Mouse (Mus musculus): ENCODE measurements around the gene Hist1h2bh. TPM values are rescaled to one million over a fixed set of nuclear protein-coding genes. Genes with fewer than 3 reads are reported as not detected.
A peak's percentile ranks its signal among the peaks of the same experiment; 100 is the strongest.
"Not testable (repeated sequence)": the region's sequence is repeated elsewhere in the genome, so short reads cannot be mapped to it uniquely, and the experiment has no call there.

Hist1h2bh gene
- polyA plus RNA-seq, 1 experiment from 2014 or later: 1.1 TPM

GRCm38 (mm10) chr13:23554925-23555838 is 12.0 kb upstream of the Hist1h2bh start:
- WGBS (ENCODE audit: insufficient replicate concordance): under 1% methylated on average over 54 of the region's 54 CpGs
- peak; percentile 74 for ATAC-seq (ENCODE audit: low read depth)
- no peaks in the 10 kb centered on the region for H3K9me3 ChIP-seq (replicated peaks; ENCODE audit: control insufficient read depth, low read length)
- peak overlapping the region; percentile 99 for H3K27ac ChIP-seq (ENCODE audit: low read length)
- peaks cover 25% of the 10 kb centered on the region for H3K4me1 ChIP-seq (ENCODE audit: control insufficient read depth, low read depth, low read length)
- H3K27me3 ChIP-seq (ENCODE audit: control insufficient read depth, insufficient read depth, low read depth, low read length): no peaks in the 10 kb centered on the region
- peak overlapping the region; percentile 82 for H3K9ac ChIP-seq (ENCODE audit: low read depth, low read length)
- peak overlapping the region; percentile 82 for H3K4me2 ChIP-seq (ENCODE audit: low read depth, low read length)
- H3K4me3 ChIP-seq (ENCODE audit: low read depth, low read length): peak overlapping the region; percentile 68
- H3K36me3 ChIP-seq (ENCODE audit: control insufficient read depth, insufficient read depth): no peaks in the 10 kb centered on the region

DNA sequence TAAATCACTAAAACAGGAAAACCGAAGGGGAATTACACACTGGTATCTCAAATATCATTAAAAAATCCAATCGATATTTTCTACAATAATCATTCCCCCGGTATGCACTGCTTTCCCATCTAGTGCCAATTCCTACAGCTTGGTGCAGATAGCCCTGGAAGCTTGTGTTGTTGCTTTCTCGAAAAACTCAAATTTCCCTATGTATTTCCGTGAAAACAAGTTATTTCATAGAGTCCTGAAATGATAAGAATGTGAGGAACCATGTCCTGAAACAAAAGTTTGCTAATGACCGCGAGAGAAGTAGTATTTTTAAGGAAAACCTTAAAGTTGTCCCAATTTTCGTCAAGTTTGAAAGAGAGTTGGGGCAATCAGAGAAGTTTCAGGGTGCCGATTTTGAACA is 11.2 kb upstream of the Hist1h2bh start:
- Histone ChIP-seq H3K4me2 (ENCODE audit: low read depth, low read length) (peak overlapping the region; percentile 82), H3K4me3 (ENCODE audit: low read depth, low read length) (peak overlapping the region; percentile 68), H3K4me1 (ENCODE audit: control insufficient read depth, low read depth, low read length) (peaks cover 25% of the 10 kb centered on the region), H3K36me3 (ENCODE audit: control insufficient read depth, insufficient read depth) (no peaks in the 10 kb centered on the region), H3K27me3 (ENCODE audit: control insufficient read depth, insufficient read depth, low read depth, low read length) (no peaks in the 10 kb centered on the region), H3K9me3 (replicated peaks; ENCODE audit: control insufficient read depth, low read length) (no peaks in the 10 kb centered on the region), H3K27ac (ENCODE audit: low read length) (peak overlapping the region; percentile 99), H3K9ac (ENCODE audit: low read depth, low read length) (peak overlapping the region; percentile 82)
- no peak for ATAC-seq (ENCODE audit: low read depth)
- WGBS (ENCODE audit: insufficient replicate concordance): 13% methylated on average over 9 of the region's 9 CpGs

DNA sequence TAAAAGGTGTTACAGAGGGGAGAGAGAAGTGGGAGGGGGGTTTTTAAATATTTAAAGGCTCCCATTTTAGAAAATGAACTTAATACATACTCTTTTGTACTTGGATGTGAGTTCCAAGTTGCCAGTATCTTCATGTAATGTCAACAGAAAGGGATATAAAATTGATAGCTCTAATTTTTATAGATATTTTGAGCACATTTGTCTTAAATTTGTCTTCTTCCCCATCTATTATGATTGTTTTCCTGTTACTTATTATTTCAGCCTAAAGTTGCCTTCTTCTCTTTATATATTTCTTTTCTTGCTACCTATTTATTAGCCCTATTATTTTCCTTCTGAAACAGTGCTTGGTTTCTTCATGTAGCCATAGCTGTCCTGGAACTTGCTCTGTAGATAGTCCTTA is 9.8 kb upstream of the Hist1h2bh start, which contains the start of gene Hist1h1d:
TSS of gene Hist1h1d (plus strand) at position 301 of the 400 bp plus-strand sequence.
- Histone ChIP-seq H3K9me3 (replicated peaks; ENCODE audit: control insufficient read depth, low read length) (no peaks in the 10 kb centered on the region), H3K27me3 (ENCODE audit: control insufficient read depth, insufficient read depth, low read depth, low read length) (no peaks in the 10 kb centered on the region), H3K9ac (ENCODE audit: low read depth, low read length) (peak within 1 kb of the TSS; percentile 82), H3K4me2 (ENCODE audit: low read depth, low read length) (peak within 1 kb of the TSS; percentile 82), H3K27ac (ENCODE audit: low read length) (peak within 1 kb of the TSS; percentile 99), H3K4me1 (ENCODE audit: control insufficient read depth, low read depth, low read length) (peaks cover 25% of the 10 kb centered on the region), H3K4me3 (ENCODE audit: low read depth, low read length) (peak within 1 kb of the TSS; percentile 68; the same call in 1 of the 2 replicates), H3K36me3 (ENCODE audit: control insufficient read depth, insufficient read depth) (no peaks in the 10 kb centered on the region)
- no peak for ATAC-seq (ENCODE audit: low read depth)

GRCm38 (mm10) chr13:23551931-23552914 is 9.0 kb upstream of the Hist1h2bh start:
- H3K9me3 ChIP-seq (replicated peaks; ENCODE audit: control insufficient read depth, low read length): no peaks in the 10 kb centered on the region
- peak overlapping the region; percentile 56 for H3K4me2 ChIP-seq (ENCODE audit: low read depth, low read length)
- peak overlapping the region; percentile 96 for H3K27ac ChIP-seq (ENCODE audit: low read length)
- H3K36me3 ChIP-seq (ENCODE audit: control insufficient read depth, insufficient read depth): no peaks in the 10 kb centered on the region
- no peak for ATAC-seq (ENCODE audit: low read depth)
- H3K9ac ChIP-seq (ENCODE audit: low read depth, low read length): peak overlapping the region; percentile 63
- H3K27me3 ChIP-seq (ENCODE audit: control insufficient read depth, insufficient read depth, low read depth, low read length): no peaks in the 10 kb centered on the region
- peak overlapping the region; percentile 62 for H3K4me3 ChIP-seq (ENCODE audit: low read depth, low read length)
- 36% methylated on average over 8 of the region's 8 CpGs for WGBS (ENCODE audit: insufficient replicate concordance)
- peaks cover 25% of the 10 kb centered on the region for H3K4me1 ChIP-seq (ENCODE audit: control insufficient read depth, low read depth, low read length)

DNA sequence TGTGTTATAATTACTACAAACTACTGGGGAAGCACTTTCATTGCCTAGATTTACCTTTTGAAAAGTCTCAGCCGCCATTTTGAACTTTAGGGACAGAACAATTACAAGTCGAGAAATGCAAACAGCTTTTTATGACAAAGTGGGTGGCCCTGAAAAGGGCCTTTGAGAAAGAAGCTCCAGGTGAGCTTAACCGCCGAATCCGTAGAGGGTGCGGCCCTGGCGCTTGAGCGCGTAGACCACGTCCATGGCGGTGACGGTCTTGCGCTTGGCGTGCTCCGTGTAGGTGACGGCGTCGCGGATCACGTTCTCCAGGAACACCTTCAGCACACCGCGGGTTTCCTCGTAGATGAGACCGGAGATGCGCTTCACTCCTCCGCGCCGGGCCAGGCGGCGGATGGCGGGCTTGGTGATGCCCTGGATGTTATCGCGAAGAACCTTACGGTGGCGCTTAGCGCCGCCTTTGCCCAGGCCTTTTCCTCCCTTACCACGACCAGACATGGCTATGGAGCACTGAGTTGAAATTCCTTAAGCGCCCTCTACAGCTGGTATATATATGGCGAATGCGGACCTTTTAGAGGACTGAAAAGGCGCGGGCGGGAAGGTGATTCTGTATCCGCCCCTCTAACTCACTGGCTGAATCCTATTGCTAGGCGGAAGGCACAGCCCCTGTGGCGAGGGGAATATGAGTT is 8.1 kb upstream of the Hist1h2bh start, which contains the start of gene Hist1h4f:
TSS of gene Hist1h4f (minus strand) at position 503 of the 689 bp plus-strand sequence.
- peak within 1 kb of the TSS; percentile 63 for H3K9ac ChIP-seq (ENCODE audit: low read depth, low read length)
- H3K27ac ChIP-seq (ENCODE audit: low read length): peak within 1 kb of the TSS; percentile 96
- peak within 1 kb of the TSS; percentile 56 for H3K4me2 ChIP-seq (ENCODE audit: low read depth, low read length)
- WGBS (ENCODE audit: insufficient replicate concordance): 0% methylated on average over 47 of the region's 47 CpGs
- not testable (repeated sequence) for H3K27me3 ChIP-seq (ENCODE audit: control insufficient read depth, insufficient read depth, low read depth, low read length); H3K9me3 ChIP-seq (replicated peaks; ENCODE audit: control insufficient read depth, low read length); H3K36me3 ChIP-seq (ENCODE audit: control insufficient read depth, insufficient read depth)
- ATAC-seq (ENCODE audit: low read depth): peak; percentile 68
- peak within 1 kb of the TSS; percentile 62 for H3K4me3 ChIP-seq (ENCODE audit: low read depth, low read length)
- H3K4me1 ChIP-seq (ENCODE audit: control insufficient read depth, low read depth, low read length): peaks cover 22% of the 10 kb centered on the region

GRCm38 (mm10) chr13:23550761-23551145 is 7.6 kb upstream of the Hist1h2bh start:
- peak overlapping the region; percentile 56 for H3K4me2 ChIP-seq (ENCODE audit: low read depth, low read length)
- H3K27ac ChIP-seq (ENCODE audit: low read length): peak overlapping the region; percentile 96
- WGBS (ENCODE audit: insufficient replicate concordance): 3% methylated on average over 3 of the region's 3 CpGs
- no peaks in the 10 kb centered on the region for H3K36me3 ChIP-seq (ENCODE audit: control insufficient read depth, insufficient read depth)
- peak; percentile 0; the same call in 1 of the 2 replicates for ATAC-seq (ENCODE audit: low read depth)
- H3K27me3 ChIP-seq (ENCODE audit: control insufficient read depth, insufficient read depth, low read depth, low read length): no peaks in the 10 kb centered on the region
- H3K9ac ChIP-seq (ENCODE audit: low read depth, low read length): peak overlapping the region; percentile 63
- H3K4me3 ChIP-seq (ENCODE audit: low read depth, low read length): peak overlapping the region; percentile 62
- no peaks in the 10 kb centered on the region for H3K9me3 ChIP-seq (replicated peaks; ENCODE audit: control insufficient read depth, low read length)
- peaks cover 22% of the 10 kb centered on the region for H3K4me1 ChIP-seq (ENCODE audit: control insufficient read depth, low read depth, low read length)

DNA sequence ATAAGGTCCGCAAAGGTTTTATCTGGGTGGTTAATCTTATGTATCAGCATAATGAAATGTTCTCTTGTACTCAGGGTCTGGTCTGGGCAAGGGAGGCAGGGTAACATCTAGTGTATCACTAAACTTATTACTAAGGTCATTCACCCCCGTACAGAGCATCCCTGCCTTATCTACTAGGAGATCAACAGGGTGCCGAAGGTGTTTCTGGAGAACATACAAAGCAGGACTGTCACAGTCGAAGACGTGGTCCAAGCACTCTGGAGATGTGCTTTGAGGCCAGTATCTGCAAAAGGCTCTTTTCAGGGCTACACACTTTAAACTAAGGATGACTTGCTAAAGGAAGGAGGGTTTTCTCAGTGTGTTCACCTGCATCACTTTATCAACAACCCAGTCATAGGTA is 3.5 kb upstream of the Hist1h2bh start:
- no peak overlapping the region for H3K4me2 ChIP-seq (ENCODE audit: low read depth, low read length)
- 71% methylated on average over 5 of the region's 5 CpGs for WGBS (ENCODE audit: insufficient replicate concordance)
- no peaks in the 10 kb centered on the region for H3K27me3 ChIP-seq (ENCODE audit: control insufficient read depth, insufficient read depth, low read depth, low read length)
- no peak for ATAC-seq (ENCODE audit: low read depth)
- H3K27ac ChIP-seq (ENCODE audit: low read length): peak overlapping the region; percentile 20; the same call in 1 of the 2 replicates
- H3K9ac ChIP-seq (ENCODE audit: low read depth, low read length): no peak overlapping the region
- H3K9me3 ChIP-seq (replicated peaks; ENCODE audit: control insufficient read depth, low read length): no peaks in the 10 kb centered on the region
- no peaks in the 10 kb centered on the region for H3K36me3 ChIP-seq (ENCODE audit: control insufficient read depth, insufficient read depth)
- H3K4me3 ChIP-seq (ENCODE audit: low read depth, low read length): 0 out of 2 replicates have a peak overlapping the region, but pooled peaks have one; percentile 7
- peaks cover 5% of the 10 kb centered on the region; the same call in 1 of the 2 replicates for H3K4me1 ChIP-seq (ENCODE audit: control insufficient read depth, low read depth, low read length)

GRCm38 (mm10) chr13:23544787-23545120 is 1.6 kb upstream of the Hist1h2bh start:
- not testable (repeated sequence) for H3K27me3 ChIP-seq (ENCODE audit: control insufficient read depth, insufficient read depth, low read depth, low read length); H3K4me1 ChIP-seq (ENCODE audit: control insufficient read depth, low read depth, low read length); H3K36me3 ChIP-seq (ENCODE audit: control insufficient read depth, insufficient read depth); H3K9me3 ChIP-seq (replicated peaks; ENCODE audit: control insufficient read depth, low read length)
- Histone ChIP-seq H3K4me2 (ENCODE audit: low read depth, low read length) (peak overlapping the region; percentile 44), H3K4me3 (ENCODE audit: low read depth, low read length) (peak overlapping the region; percentile 60), H3K9ac (ENCODE audit: low read depth, low read length) (peak overlapping the region; percentile 47), H3K27ac (ENCODE audit: low read length) (peak overlapping the region; percentile 99)
- ATAC-seq (ENCODE audit: low read depth): peak; percentile 2; the same call in 1 of the 2 replicates
- 0% methylated on average over 14 of the region's 14 CpGs for WGBS (ENCODE audit: insufficient replicate concordance)
